Mouse (Mus musculus) kidney, postnatal 36 days (tissue): ENCODE measurements around the gene Srf.

Experiments
- DNase-seq, 2 experiments: peaks; one replicate each; pipeline ENCODE4 v3.0.0; 2021 to 2022; ENCODE audit warnings: mixed read lengths in 2 of 2

Srf gene

GRCm38 (mm10) chr17:46513329-46513728, 42.6 kb downstream of the Srf start:
- DNase-seq: peak in 1 of 2 experiments; percentile 47

GRCm38 (mm10) chr17:46511059-46511710, 44.8 kb downstream of the Srf start:
- DNase-seq: peak; percentile 38 to 51

GRCm38 (mm10) chr17:46505617-46506016, 50.4 kb downstream of the Srf start:
- peak; percentile 88 to 89 for DNase-seq

- DNase-seq: peak; percentile 94
Observed at GRCm38 (mm10) chr17:46503847-46504638, 51.9 kb downstream of the Srf start.

GRCm38 (mm10) chr17:46502775-46503174, 53.2 kb downstream of the Srf start:
- DNase-seq: peak; percentile 31 to 44
